Mouse (Mus musculus) E14TG2a.4 (cell line): Measurements from ENCODE around the gene Mrpl14.

ENCODE experiments used
- H3K27me3 ChIP-seq: 2 replicates; pipeline ENCODE4 v1.6.1; 2014; ENCODE audit warnings: low read length, control low read depth; ENCODE audit not compliant: insufficient read depth
- H3K36me3 ChIP-seq: 2 replicates; pipeline ENCODE4 v1.6.1; 2014; ENCODE audit warnings: low read length, control low read depth; ENCODE audit not compliant: insufficient read depth
- H3K4me1 ChIP-seq: replicated peaks from 2 replicates; pipeline ENCODE4 v1.6.1; 2014; ENCODE audit warnings: low read depth, low read length, control low read depth
- H3K4me3 ChIP-seq: replicated peaks from 2 replicates; pipeline ENCODE4 v1.5.1; 2014; ENCODE audit warnings: mild to moderate bottlenecking, low read length
- H3K9me3 ChIP-seq: 2 replicates; pipeline ENCODE4 v1.6.1; 2014; ENCODE audit warnings: low read length, control low read depth
- CTCF ChIP-seq: conservative IDR thresholded peaks from 2 replicates; pipeline ENCODE4 v1.5.1; 2014; ENCODE audit warnings: low read length
- NANOG ChIP-seq: IDR thresholded peaks from 2 replicates; pipeline ENCODE4 v1.6.1; 2014; ENCODE audit warnings: borderline replicate concordance, low read length, mixed read lengths
- POU5F1 ChIP-seq: IDR thresholded peaks from 2 replicates; pipeline ENCODE4 v1.6.1; 2014; ENCODE audit warnings: low read length, borderline replicate concordance

Mrpl14 gene

DNA sequence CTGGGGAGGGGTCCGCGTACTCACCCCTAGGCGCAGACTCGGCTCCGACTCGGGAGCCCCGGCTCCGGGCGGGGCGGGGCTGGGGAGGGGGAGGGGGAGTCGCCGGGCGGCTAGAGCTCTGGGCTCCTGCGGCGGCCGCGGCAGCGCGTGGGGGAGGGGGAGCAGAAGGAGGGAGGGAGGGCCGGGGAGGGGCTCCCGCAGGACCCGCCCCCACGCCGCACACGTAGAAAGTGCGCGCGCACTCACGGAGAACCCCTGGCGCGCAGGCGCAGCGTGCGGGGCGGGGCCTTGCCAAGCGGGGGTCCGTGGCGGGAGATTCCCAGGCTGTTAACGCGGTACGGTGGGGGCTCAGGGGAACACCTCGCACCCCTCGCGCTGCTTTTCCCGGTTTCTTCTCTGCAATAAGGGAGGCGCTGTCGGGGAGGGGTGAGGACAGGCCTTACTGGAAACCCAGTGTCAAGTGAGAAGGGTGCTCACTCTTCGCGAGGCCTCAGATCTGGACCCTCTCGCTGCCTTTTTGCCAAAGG, at the start of gene Mrpl14:
TSS of gene Mrpl14 (plus strand) at position 230 of the 527 bp plus-strand sequence.
- TF ChIP-seq CTCF (no peak), POU5F1 (no peak), NANOG (no peak)
- H3K4me1 ChIP-seq: peaks cover 65% of the 10 kb centered on the region
- peaks cover 9% of the 10 kb centered on the region for H3K27me3 ChIP-seq
- peaks cover 4% of the 10 kb centered on the region; the same call in 1 of the 2 replicates for H3K36me3 ChIP-seq
- H3K4me3 ChIP-seq: peak within 1 kb of the TSS; percentile 93
- no peaks in the 10 kb centered on the region for H3K9me3 ChIP-seq

GRCm38 (mm10) chr17:45638596-45639295, 47.4 kb upstream of the Mrpl14 start:
- Histone ChIP-seq H3K4me3 (no peak overlapping the region), H3K4me1 (peaks cover 50% of the 10 kb centered on the region), H3K36me3 (no peaks in the 10 kb centered on the region), H3K27me3 (0 out of 2 replicates have a peak, but pooled peaks cover 3% of the 10 kb centered on the region), H3K9me3 (no peaks in the 10 kb centered on the region)
- TF ChIP-seq NANOG (no peak), POU5F1 (no peak), CTCF (no peak)

DNA sequence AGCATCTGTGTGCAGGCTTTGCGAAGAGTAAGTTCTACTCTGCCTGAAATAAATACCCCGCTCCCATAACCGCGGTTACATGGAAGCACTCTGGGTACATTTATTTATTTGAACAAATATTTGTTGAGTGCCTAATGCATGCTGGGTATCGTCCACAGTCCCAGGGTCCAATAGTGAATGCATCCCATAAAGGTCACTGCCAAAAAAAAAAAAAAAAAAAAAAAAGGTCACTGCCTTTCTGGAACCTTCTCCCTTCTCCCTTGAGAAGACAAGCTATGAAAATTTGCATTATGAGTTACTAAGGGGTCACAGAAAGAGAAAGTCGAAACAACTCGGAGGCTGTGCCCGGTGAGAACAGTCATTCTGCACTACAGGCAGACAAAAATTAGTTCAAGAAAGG, 44.1 kb upstream of the Mrpl14 start:
- no peaks in the 10 kb centered on the region for H3K36me3 ChIP-seq
- no peak for TF ChIP-seq CTCF
- no peak for TF ChIP-seq NANOG
- TF ChIP-seq POU5F1: no peak

DNA sequence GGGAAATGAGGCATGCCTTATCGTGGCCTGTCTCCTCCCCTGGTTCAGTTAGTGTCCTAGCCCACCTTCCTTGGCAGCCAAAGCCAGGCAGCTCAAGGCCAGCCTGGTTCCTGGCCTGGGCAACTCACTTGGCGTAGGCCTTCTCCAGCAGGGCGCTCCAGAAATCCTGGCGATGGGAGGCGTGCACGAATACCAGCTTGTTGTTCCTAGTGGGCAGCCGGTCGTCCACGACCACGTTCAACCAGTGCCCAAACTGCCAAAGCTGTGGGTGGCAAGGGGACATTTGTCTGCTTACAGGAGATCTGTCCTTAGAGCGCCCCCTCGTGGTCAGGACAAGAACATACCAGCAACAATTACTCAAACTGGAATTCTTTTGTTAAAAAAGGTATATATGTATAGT, 43.4 kb upstream of the Mrpl14 start:
- Histone ChIP-seq H3K4me1 (peaks cover 23% of the 10 kb centered on the region), H3K36me3 (no peaks in the 10 kb centered on the region), H3K9me3 (peaks cover 2% of the 10 kb centered on the region; the same call in 1 of the 2 replicates), H3K27me3 (0 out of 2 replicates have a peak, but pooled peaks cover 3% of the 10 kb centered on the region), H3K4me3 (peak overlapping the region; percentile 69)
- TF ChIP-seq POU5F1 (no peak), CTCF (peak; percentile 77)

More for the DNA sequence above, 44.1 kb upstream of the Mrpl14 start:
- H3K4me1 ChIP-seq: peaks cover 23% of the 10 kb centered on the region
- 0 out of 2 replicates have a peak, but pooled peaks cover 3% of the 10 kb centered on the region for H3K27me3 ChIP-seq
- peaks cover 2% of the 10 kb centered on the region; the same call in 1 of the 2 replicates for H3K9me3 ChIP-seq
- H3K4me3 ChIP-seq: peak overlapping the region; percentile 69; the same call in 1 of the 2 replicates

DNA sequence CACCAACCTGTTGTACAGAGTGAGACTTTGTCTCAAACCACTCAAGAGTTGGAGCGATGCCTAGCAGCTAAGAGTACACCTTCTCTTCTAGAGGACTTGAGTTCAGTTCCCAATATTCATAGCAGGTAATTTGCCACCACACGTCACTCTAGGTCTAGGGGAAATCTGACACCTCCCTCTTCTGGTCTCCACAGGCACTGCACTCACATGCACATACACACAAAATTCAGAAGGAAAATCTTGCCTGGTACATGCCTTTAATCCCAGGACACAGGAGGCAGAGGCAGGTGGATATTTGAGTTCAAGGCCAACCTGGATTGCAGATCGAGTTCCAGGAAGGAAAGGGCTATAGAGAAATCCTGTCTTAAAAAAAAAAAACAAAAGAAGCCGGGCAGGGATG, 41.9 kb upstream of the Mrpl14 start:
- H3K9me3 ChIP-seq: peaks cover 2% of the 10 kb centered on the region; the same call in 1 of the 2 replicates
- H3K27me3 ChIP-seq: no peaks in the 10 kb centered on the region
- H3K4me1 ChIP-seq: peaks cover 16% of the 10 kb centered on the region
- no peaks in the 10 kb centered on the region for H3K36me3 ChIP-seq
- TF ChIP-seq NANOG (no peak), CTCF (peak; percentile 35)
- no peak overlapping the region for H3K4me3 ChIP-seq

DNA sequence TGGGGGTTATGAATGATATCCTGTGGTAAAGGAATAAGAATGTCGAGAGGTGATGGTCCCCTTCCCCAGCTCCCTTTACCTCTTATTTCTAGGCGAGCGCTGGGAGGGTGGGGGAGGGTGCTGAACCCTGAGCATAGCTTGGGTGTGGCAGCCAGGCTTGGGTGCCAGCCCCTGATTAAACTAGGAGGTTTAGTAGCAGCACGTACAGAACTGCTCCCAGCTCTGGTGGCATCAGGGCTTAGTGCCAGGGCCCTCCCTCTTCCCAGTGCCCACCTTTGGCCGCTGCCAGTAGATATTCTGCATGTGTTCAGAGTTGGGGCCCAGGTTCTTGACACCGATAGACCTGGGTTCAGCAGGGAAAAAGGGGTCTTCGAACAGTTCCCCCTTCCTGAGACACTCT, 32.9 kb upstream of the Mrpl14 start:
- no peak for TF ChIP-seq CTCF
- TF ChIP-seq POU5F1: no peak
- no peak for TF ChIP-seq NANOG
- Histone ChIP-seq H3K4me3 (no peak overlapping the region), H3K9me3 (no peaks in the 10 kb centered on the region), H3K27me3 (no peaks in the 10 kb centered on the region), H3K36me3 (no peaks in the 10 kb centered on the region), H3K4me1 (peaks cover 15% of the 10 kb centered on the region)

GRCm38 (mm10) chr17:45655820-45656219, 30.3 kb upstream of the Mrpl14 start:
- Histone ChIP-seq H3K4me1 (peaks cover 32% of the 10 kb centered on the region), H3K27me3 (no peaks in the 10 kb centered on the region), H3K9me3 (no peaks in the 10 kb centered on the region), H3K36me3 (peaks cover 10% of the 10 kb centered on the region), H3K4me3 (no peak overlapping the region)
- TF ChIP-seq NANOG (no peak), CTCF (peak; percentile 56)

GRCm38 (mm10) chr17:45659225-45659624, 26.9 kb upstream of the Mrpl14 start, which contains the start of gene Capn11:
Gene Capn11, minus strand, starts transcription at chr17:45659325.
- Histone ChIP-seq H3K36me3 (peaks cover 32% of the 10 kb centered on the region), H3K27me3 (no peaks in the 10 kb centered on the region), H3K4me3 (no peak within 1 kb of the TSS), H3K4me1 (peaks cover 48% of the 10 kb centered on the region), H3K9me3 (no peaks in the 10 kb centered on the region)
- no peak for TF ChIP-seq POU5F1
- TF ChIP-seq NANOG: no peak
- no peak for TF ChIP-seq CTCF
